In the genomic region with DNA sequence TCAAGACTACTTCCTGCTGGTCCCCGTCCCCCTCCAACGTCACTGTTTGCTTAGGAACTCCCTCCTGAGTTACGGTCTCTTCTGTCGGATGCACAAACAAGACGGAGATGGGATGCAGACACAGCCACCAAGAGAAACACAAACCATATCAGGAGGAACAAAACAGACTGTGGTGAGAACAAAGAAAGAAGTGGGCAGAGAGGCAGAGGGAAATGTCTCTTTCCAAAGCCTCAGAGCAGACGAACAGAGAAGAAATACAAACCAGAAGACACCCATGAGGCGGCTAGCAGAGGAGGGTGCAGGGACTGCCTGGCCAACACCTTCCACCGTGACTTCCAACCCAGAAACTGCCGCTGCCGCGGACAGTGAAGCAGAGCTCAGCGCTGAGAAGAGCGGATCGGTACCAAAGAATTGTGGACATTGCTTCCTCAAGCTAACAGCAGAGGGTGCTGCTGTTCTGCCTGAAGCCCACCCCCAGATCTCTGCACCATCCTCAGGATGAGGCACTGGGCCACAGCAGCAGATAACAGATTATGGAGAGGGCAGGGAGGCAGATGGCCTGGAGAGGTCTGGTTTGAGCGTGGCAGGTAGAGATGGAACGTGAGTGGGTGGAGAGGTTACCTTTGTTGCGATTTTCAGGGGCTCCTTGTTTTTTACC, we compare ENCODE assay signal across 8 mouse cellular contexts. TPM values are rescaled to one million over a fixed set of nuclear protein-coding genes. Genes with fewer than 3 reads are reported as not detected.
A peak's percentile ranks its signal among the peaks of the same experiment; 100 is the strongest.
DNase-seq lines count a peak whose midpoint lies in the region; ATAC-seq and TF ChIP-seq lines count a peak whose summit lies in the region.

No protein-coding gene starts in this region.

- peak; percentile 81 for DNase-seq in ZHBTc4 (ENCODE audit: low read depth, low spot score)
- DNase-seq in cerebellum, adult 9-10 months = peak; percentile 78
- peak; percentile 92 for DNase-seq in forebrain, postnatal 0 days
- DNase-seq in layer of hippocampus, adult 9-10 months (ENCODE audit: low spot score) = peak; percentile 55
- peak; percentile 38 for DNase-seq in lung, adult 2 months
- peak; percentile 32 for DNase-seq in retina, adult 2 months (ENCODE audit: low read depth, low spot score)

- peaks cover 12% of the 10 kb centered on the region for H3K36me3 ChIP-seq in forebrain, postnatal 0 days (ENCODE audit: insufficient read depth)

- H3K4me2 ChIP-seq in forebrain, postnatal 0 days (ENCODE audit: low read depth) = peak overlapping the region; percentile 50

- no peaks in the 10 kb centered on the region for H3K9me3 ChIP-seq in forebrain, postnatal 0 days (ENCODE audit: low read length)

- H3K9ac ChIP-seq in forebrain, postnatal 0 days = peak overlapping the region; percentile 65

- no peaks in the 10 kb centered on the region for H3K4me1 ChIP-seq in forebrain, postnatal 0 days (ENCODE audit: insufficient read depth)
- H3K4me1 ChIP-seq in lung, adult 2 months (ENCODE audit: control insufficient read depth, insufficient read depth, low read length) = no peaks in the 10 kb centered on the region

- H3K27me3 ChIP-seq in forebrain, postnatal 0 days (ENCODE audit: insufficient read depth, low read length) = no peaks in the 10 kb centered on the region

- TF ChIP-seq CTCF in forebrain, postnatal 0 days (IDR thresholded peaks at IDR 0.05; ENCODE audit: low read depth) = peak; percentile 99
- peak; percentile 91 for TF ChIP-seq CTCF in lung, adult 2 months (IDR thresholded peaks at IDR 0.05; ENCODE audit: insufficient read depth, low read length)

- TF ChIP-seq POLR2A in lung, adult 2 months (IDR thresholded peaks at IDR 0.05; ENCODE audit: borderline replicate concordance, extremely low read depth, low read depth, low read length) = no peak

- peak overlapping the region; percentile 43 for H3K4me3 ChIP-seq in forebrain, postnatal 0 days (ENCODE audit: low read depth, low read length)
- no peak overlapping the region for H3K4me3 ChIP-seq in lung, adult 2 months (replicated peaks; ENCODE audit: extremely low read depth, low read depth, low read length)

- ATAC-seq in forebrain, postnatal 0 days = peak; percentile 96
- peak; percentile 22 to 51; a peak in 1 of 4 replicates for ATAC-seq in hematopoietic stem cell, adult 5-6 weeks (replicated peaks in 1 of 2; ENCODE audit: insufficient read depth in 1 of 2, low FRiP score in 2 of 2, low TSS enrichment in 1 of 2, low read depth in 1 of 2, poor library complexity in 2 of 2, severe bottlenecking in 2 of 2)
- ATAC-seq in monocyte, adult 5-6 weeks (replicated peaks; ENCODE audit: insufficient number of reproducible peaks, low FRiP score, low TSS enrichment, poor library complexity, severe bottlenecking) = no peak

- peak overlapping the region; percentile 9; the same call in 1 of the 2 replicates for H3K27ac ChIP-seq in forebrain, postnatal 0 days (ENCODE audit: low read depth, low read length)

- WGBS in forebrain, postnatal 0 days = 7% methylated on average over 17 of the region's 17 CpGs
- 29% methylated on average over 17 of the region's 17 CpGs for WGBS in lung, adult 2 months

RNA-seq across cellular contexts. Expression of a gene that starts 46.2 kb away (rescaled TPM):
- total RNA-seq in forebrain, postnatal 0 days (2014; rRNA removed) = 0.14 TPM in 1 of 2 replicates, not detected in the other
- 0.10 TPM in 1 of 2 replicates, not detected in the other for polyA plus RNA-seq in forebrain, postnatal 0 days (2015; fragmentation: Nextera tagmentation; extraction: Ambion mirVana)
- total RNA-seq in hematopoietic stem cell, adult 5-6 weeks (2017) = 45.8 and 50.6 TPM in 2 replicates
- polyA plus RNA-seq in lung, adult 2 months (2012; rRNA removed) = 1.6 and 2.5 TPM in 2 replicates
- 35.8 to 132 TPM (median 52.2 TPM) in 3 replicates for total RNA-seq in monocyte, adult 5-6 weeks (2017)

Comparison
In these comparisons a context has a peak if more than half of its experiments do, and no peak if none do; other contexts are left out.
1. DNase-seq: peak in every context shown above with its lines; median percentile 92 in forebrain, postnatal 0 days; 81 in ZHBTc4; 78 in cerebellum, adult 9-10 months; 55 in layer of hippocampus, adult 9-10 months; 38 in lung, adult 2 months; 32 in retina, adult 2 months.
2. RNA of a gene that starts 46.2 kb away (total RNA-seq): 35.8 to 132 TPM in monocyte, adult 5-6 weeks and 45.8 to 50.6 TPM in hematopoietic stem cell, adult 5-6 weeks; 0.14 TPM in forebrain, postnatal 0 days; every median in the first group is over 10 times any median in the second.